Mouse (Mus musculus): ENCODE data around the gene Sec24b.

DNA sequence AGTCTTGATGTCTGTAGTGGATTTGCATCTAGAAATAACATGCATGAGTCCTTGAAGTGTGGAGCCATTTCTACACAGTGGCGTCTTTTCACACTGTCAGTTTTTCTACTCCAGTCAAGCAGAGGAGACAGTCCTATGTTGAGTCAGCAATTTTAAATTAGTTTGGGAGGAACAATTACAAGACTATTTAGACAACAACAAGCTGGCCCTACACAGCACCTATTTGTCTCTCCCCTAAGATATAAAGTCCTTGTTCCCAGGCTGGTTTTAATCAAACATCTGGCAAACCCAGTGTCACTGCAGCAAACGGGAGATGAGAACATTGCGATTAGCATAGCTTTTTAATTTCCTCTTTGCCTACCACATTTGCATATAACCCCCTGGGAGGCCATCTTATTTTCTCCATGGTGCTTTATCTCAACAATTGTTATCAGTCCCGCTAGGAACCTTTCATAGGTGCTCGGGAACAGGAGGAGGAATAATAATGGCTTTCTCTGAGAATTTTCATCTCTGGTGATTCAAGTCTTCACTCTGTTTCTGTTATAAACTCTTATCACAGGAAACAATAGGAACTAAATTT, 32.9 kb upstream of the Sec24b start:
- TF ChIP-seq GABPA (IDR thresholded peaks at IDR 0.05; ENCODE audit: insufficient replicate concordance, low read depth, low read length) (no peak), MAX (IDR thresholded peaks at IDR 0.05; ENCODE audit: low read length) (no peak), CTCF (conservative IDR thresholded peaks at IDR 0.05 in 1 of 2, IDR thresholded peaks at IDR 0.05 in 1 of 2; ENCODE audit: low read depth in 2 of 2, low read length in 2 of 2) (no peak), ZNF384 (IDR thresholded peaks at IDR 0.05; ENCODE audit: low read depth, low read length) (no peak)
